Mouse (Mus musculus): ENCODE data around the gene Trabd2b. TPM values are rescaled to one million over a fixed set of nuclear protein-coding genes. Genes with fewer than 3 reads are reported as not detected.

Gene Trabd2b
- polyA plus RNA-seq, 1 experiment: 0.08 TPM

- no peak overlapping the region for H3K27ac ChIP-seq (ENCODE audit: insufficient read depth, low read depth, low read length)
- H3K4me1 ChIP-seq (ENCODE audit: control insufficient read depth, insufficient read depth, low read length): peaks cover 8% of the 10 kb centered on the region; the same call in 1 of the 2 replicates
- TF ChIP-seq POLR2A (IDR thresholded peaks at IDR 0.05; ENCODE audit: borderline replicate concordance, low read depth, low read length) (no peak), CTCF (IDR thresholded peaks at IDR 0.05; ENCODE audit: low read depth, low read length) (no peak)
- no peak overlapping the region for H3K4me3 ChIP-seq (ENCODE audit: insufficient read depth, low read length)
Observed at GRCm38 (mm10) chr4:114646825-114647681, 240.5 kb downstream of the Trabd2b start.

DNA sequence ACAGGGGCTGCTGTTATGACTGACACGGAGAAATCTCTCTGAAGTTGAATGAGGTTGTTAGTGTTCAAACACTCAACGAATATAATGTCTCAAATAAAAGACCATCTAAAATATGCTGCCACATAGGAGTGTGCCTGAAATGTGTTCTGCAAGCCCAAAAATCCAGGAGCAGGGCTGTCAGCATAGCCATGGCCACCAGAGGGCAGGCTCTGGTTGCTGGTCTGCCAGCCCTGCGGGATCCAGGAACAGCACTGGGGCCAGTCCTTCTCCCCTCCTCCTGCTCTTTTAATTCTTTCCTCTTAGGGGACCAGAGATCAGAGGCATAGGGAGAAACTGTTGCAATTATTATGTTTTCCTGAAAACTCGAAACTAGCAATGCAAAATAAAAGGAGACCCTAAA lies 241.2 kb downstream of the Trabd2b start:
- H3K4me1 ChIP-seq (ENCODE audit: control insufficient read depth, insufficient read depth, low read length): peaks cover 10% of the 10 kb centered on the region
- no peak overlapping the region for H3K27ac ChIP-seq (ENCODE audit: insufficient read depth, low read depth, low read length)
- TF ChIP-seq POLR2A (IDR thresholded peaks at IDR 0.05; ENCODE audit: borderline replicate concordance, low read depth, low read length) (no peak), CTCF (IDR thresholded peaks at IDR 0.05; ENCODE audit: low read depth, low read length) (peak; percentile 85)
- no peak overlapping the region for H3K4me3 ChIP-seq (ENCODE audit: insufficient read depth, low read length)

DNA sequence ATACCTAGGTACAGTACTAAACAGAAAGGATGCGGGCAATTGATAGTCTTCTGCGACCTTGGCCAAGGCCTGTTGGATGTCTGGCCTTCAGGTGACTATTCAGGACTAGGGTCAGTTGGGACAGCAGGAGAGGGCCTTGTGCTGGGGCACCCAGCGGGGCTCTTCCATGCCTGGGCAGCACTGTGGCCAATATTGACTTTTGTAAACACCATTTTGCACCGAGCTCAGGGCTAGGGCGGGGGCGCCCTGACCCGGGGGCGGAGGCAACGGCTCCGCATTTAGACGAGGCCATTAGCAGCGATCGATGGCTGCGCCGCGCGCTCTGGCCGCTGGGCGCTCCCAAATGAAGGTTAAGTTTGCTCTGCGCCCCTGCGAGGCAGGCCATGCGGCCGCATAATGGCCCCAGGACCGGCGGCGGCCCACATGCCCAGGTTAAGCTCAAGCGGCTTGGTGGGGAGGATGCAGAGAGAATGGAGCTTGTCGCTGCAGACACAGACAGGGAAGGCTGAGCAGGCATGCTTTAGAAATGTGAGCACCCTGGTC lies 242.1 kb downstream of the Trabd2b start:
- peaks cover 15% of the 10 kb centered on the region for H3K4me1 ChIP-seq (ENCODE audit: control insufficient read depth, insufficient read depth, low read length)
- no peak overlapping the region for H3K27ac ChIP-seq (ENCODE audit: insufficient read depth, low read depth, low read length)
- TF ChIP-seq CTCF (IDR thresholded peaks at IDR 0.05; ENCODE audit: low read depth, low read length) (no peak), POLR2A (IDR thresholded peaks at IDR 0.05; ENCODE audit: borderline replicate concordance, low read depth, low read length) (no peak)
- H3K4me3 ChIP-seq (ENCODE audit: insufficient read depth, low read length): no peak overlapping the region

- Histone ChIP-seq H3K27ac (ENCODE audit: insufficient read depth, low read depth, low read length) (no peak overlapping the region), H3K4me3 (ENCODE audit: insufficient read depth, low read length) (no peak overlapping the region), H3K4me1 (ENCODE audit: control insufficient read depth, insufficient read depth, low read length) (peaks cover 15% of the 10 kb centered on the region)
- no peak for TF ChIP-seq CTCF (IDR thresholded peaks at IDR 0.05; ENCODE audit: low read depth, low read length)
- no peak for TF ChIP-seq POLR2A (IDR thresholded peaks at IDR 0.05; ENCODE audit: borderline replicate concordance, low read depth, low read length)
Observed at GRCm38 (mm10) chr4:114650551-114650950, 244.0 kb downstream of the Trabd2b start.

GRCm38 (mm10) chr4:114651007-114651406 lies 244.5 kb downstream of the Trabd2b start:
- Histone ChIP-seq H3K27ac (ENCODE audit: insufficient read depth, low read depth, low read length) (no peak overlapping the region), H3K4me3 (ENCODE audit: insufficient read depth, low read length) (no peak overlapping the region), H3K4me1 (ENCODE audit: control insufficient read depth, insufficient read depth, low read length) (peaks cover 15% of the 10 kb centered on the region)
- TF ChIP-seq POLR2A (IDR thresholded peaks at IDR 0.05; ENCODE audit: borderline replicate concordance, low read depth, low read length): no peak
- TF ChIP-seq CTCF (IDR thresholded peaks at IDR 0.05; ENCODE audit: low read depth, low read length): no peak

DNA sequence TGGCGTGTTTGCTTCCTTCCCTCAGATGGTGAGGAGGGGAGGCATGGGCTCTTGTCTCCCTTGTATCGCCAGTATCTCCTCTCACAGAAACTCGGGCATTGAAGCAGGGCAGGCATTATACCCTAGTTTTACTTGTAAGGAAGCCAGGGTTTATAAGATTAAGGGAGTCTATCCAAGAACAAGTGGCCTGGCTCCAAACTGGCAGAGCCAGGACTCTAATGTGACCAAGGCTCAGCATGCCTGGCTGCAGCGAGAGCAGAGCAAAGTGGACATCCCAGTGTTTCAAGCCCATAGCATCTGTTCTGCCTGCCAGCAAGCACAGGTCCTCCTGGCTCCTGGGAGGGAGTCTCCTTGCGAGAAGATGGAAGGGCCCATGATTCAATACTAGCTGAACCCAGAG lies 245.1 kb downstream of the Trabd2b start:
- Histone ChIP-seq H3K4me3 (ENCODE audit: insufficient read depth, low read length) (no peak overlapping the region), H3K27ac (ENCODE audit: insufficient read depth, low read depth, low read length) (peak overlapping the region; percentile 6; the same call in 1 of the 2 replicates), H3K4me1 (ENCODE audit: control insufficient read depth, insufficient read depth, low read length) (peaks cover 15% of the 10 kb centered on the region)
- TF ChIP-seq CTCF (IDR thresholded peaks at IDR 0.05; ENCODE audit: low read depth, low read length): no peak
- no peak for TF ChIP-seq POLR2A (IDR thresholded peaks at IDR 0.05; ENCODE audit: borderline replicate concordance, low read depth, low read length)

- peaks cover 15% of the 10 kb centered on the region for H3K4me1 ChIP-seq (ENCODE audit: control insufficient read depth, insufficient read depth, low read length)
- H3K4me3 ChIP-seq (ENCODE audit: insufficient read depth, low read length): no peak overlapping the region
- H3K27ac ChIP-seq (ENCODE audit: insufficient read depth, low read depth, low read length): peak overlapping the region; percentile 64
Observed at GRCm38 (mm10) chr4:114652400-114652799, 245.9 kb downstream of the Trabd2b start.

GRCm38 (mm10) chr4:114657933-114658332 lies 251.4 kb downstream of the Trabd2b start:
- peaks cover 5% of the 10 kb centered on the region for H3K4me1 ChIP-seq (ENCODE audit: control insufficient read depth, insufficient read depth, low read length)
- no peak overlapping the region for H3K4me3 ChIP-seq (ENCODE audit: insufficient read depth, low read length)
- TF ChIP-seq POLR2A (IDR thresholded peaks at IDR 0.05; ENCODE audit: borderline replicate concordance, low read depth, low read length) (no peak), CTCF (IDR thresholded peaks at IDR 0.05; ENCODE audit: low read depth, low read length) (no peak)
- H3K27ac ChIP-seq (ENCODE audit: insufficient read depth, low read depth, low read length): no peak overlapping the region

More at GRCm38 (mm10) chr4:114652400-114652799, 245.9 kb downstream of the Trabd2b start:
- TF ChIP-seq POLR2A (IDR thresholded peaks at IDR 0.05; ENCODE audit: borderline replicate concordance, low read depth, low read length): no peak
- no peak for TF ChIP-seq CTCF (IDR thresholded peaks at IDR 0.05; ENCODE audit: low read depth, low read length)

DNA sequence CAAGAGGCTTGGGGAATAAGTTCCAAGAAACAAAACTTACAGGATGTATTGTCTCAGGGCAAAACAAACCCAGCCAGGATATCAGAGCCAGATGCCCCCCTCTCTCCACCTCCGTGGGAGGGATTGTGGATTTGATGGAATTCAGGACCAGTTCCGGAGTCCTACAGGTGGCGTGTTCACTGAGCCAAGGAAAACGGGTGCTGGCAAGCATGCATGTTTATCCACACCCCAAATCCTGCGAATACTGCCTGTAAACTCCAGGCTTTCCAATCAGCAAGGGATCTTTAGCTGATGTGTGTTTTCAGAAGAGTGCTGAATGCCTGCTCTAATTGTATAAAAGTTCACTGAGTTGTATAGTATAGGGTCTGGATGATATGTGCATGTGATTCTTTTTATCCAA lies 253.4 kb downstream of the Trabd2b start:
- no peak overlapping the region for H3K27ac ChIP-seq (ENCODE audit: insufficient read depth, low read depth, low read length)
- TF ChIP-seq POLR2A (IDR thresholded peaks at IDR 0.05; ENCODE audit: borderline replicate concordance, low read depth, low read length) (no peak), CTCF (IDR thresholded peaks at IDR 0.05; ENCODE audit: low read depth, low read length) (no peak)
- peaks cover 4% of the 10 kb centered on the region; the same call in 1 of the 2 replicates for H3K4me1 ChIP-seq (ENCODE audit: control insufficient read depth, insufficient read depth, low read length)
- H3K4me3 ChIP-seq (ENCODE audit: insufficient read depth, low read length): no peak overlapping the region
